ENCODE assay signal across 27 mouse cellular contexts in genomic region chr9:50596973-50597372, GRCm38 (mm10). TPM values are rescaled to one million over a fixed set of nuclear protein-coding genes. Genes with fewer than 3 reads are reported as not detected.
DNase-seq lines count a peak whose midpoint lies in the region; ATAC-seq and TF ChIP-seq lines count a peak whose summit lies in the region.
"Had no signal": no experiment of that assay in that cellular context is flagged by ENCODE, and none has a peak within 500 bp of the region (broad histone marks: within the 10 kb centered on the region; RNA-seq: fewer than 3 reads in every experiment).

No protein-coding gene starts in this region.

- intact Hi-C loops in gastrocnemius, adult 2 months (cut with DNase I): loop anchor here (10.0 kb wide), 1 partner anchor 152 kb away; no protein-coding TSS in a partner anchor

- H3K4me3 ChIP-seq in gastrocnemius, adult 2 months: peak overlapping the region; percentile 11; the same call in 1 of the 2 replicates
- H3K4me3 ChIP-seq: forebrain, embryonic 10.5 days; forebrain, embryonic 13.5 days; heart, adult 2 months; heart, embryonic 10.5 days had no signal

- DNase-seq in gastrocnemius, adult 18-20 months (ENCODE audit: low spot score): peak; percentile 61
- no peak for DNase-seq in gastrocnemius, postnatal 4 days (ENCODE audit: low spot score in 2 of 2)
- peak; percentile 81 for DNase-seq in gastrocnemius, adult 2 months
- DNase-seq in gastrocnemius, postnatal 10 days: peak; percentile 17
- DNase-seq in skeletal muscle tissue, adult 2 months (ENCODE audit: low read depth, low spot score): peak; percentile 64
- no peak for DNase-seq in thymus, adult 18-20 months
- DNase-seq: adrenal gland, adult 2 months; adrenal gland, postnatal 25 days; B cell, adult 2 months; cerebellum, adult 18-20 months; cerebellum, adult 9-10 months; cerebellum, postnatal 14 days; heart, postnatal 36 days; kidney, adult 18-20 months had no signal

- ATAC-seq in frontal cortex, adult (ENCODE audit: low TSS enrichment): no peak
- ATAC-seq: forebrain, embryonic 13.5 days; forebrain, embryonic 16.5 days; hindbrain, postnatal 0 days; inflammation-experienced regulatory T-cells, adult 6 months; intestine, embryonic 16.5 days; Patski had no signal

- peak overlapping the region; percentile 83 for H3K27ac ChIP-seq in gastrocnemius, adult 2 months
- H3K27ac ChIP-seq: forebrain, embryonic 10.5 days; forebrain, embryonic 13.5 days; heart, adult 2 months; heart, embryonic 10.5 days; hindbrain, embryonic 14.5 days; hindbrain, postnatal 0 days had no signal

- TF ChIP-seq CTCF in gastrocnemius, adult 2 months (IDR thresholded peaks at IDR 0.05): no peak

RNA-seq across cellular contexts. Expression of gene Sdhd, which starts 6.6 kb away (rescaled TPM):
- total RNA-seq in gastrocnemius, adult 18-20 months (2021): 100 to 1,000 TPM; 300 to 329 TPM
- total RNA-seq in gastrocnemius, postnatal 4 days (2021): 100 to 1,000 TPM; 300 to 319 TPM
- total RNA-seq in gastrocnemius, adult 2 months (2021): 100 to 1,000 TPM; 269 to 419 TPM
- total RNA-seq in gastrocnemius, postnatal 10 days (2021): 100 to 1,000 TPM; 321 to 381 TPM

RNA-seq across cellular contexts. Expression of gene Timm8b, which starts 6.7 kb away (rescaled TPM):
- total RNA-seq in gastrocnemius, adult 18-20 months (2021): 100 to 1,000 TPM; 223 to 226 TPM
- 100 to 1,000 TPM; 110 to 123 TPM for total RNA-seq in gastrocnemius, postnatal 4 days (2021)
- 100 to 1,000 TPM; 211 to 231 TPM for total RNA-seq in gastrocnemius, adult 2 months (2021)
- total RNA-seq in gastrocnemius, postnatal 10 days (2021): 100 to 1,000 TPM; 140 to 148 TPM

RNA-seq across cellular contexts. Expression of gene Pih1d2, which starts 20.1 kb away (rescaled TPM):
- under 1 TPM; 0.18 to 0.38 TPM for total RNA-seq in gastrocnemius, adult 18-20 months (2021)
- under 1 TPM; 0.66 to 0.73 TPM for total RNA-seq in gastrocnemius, postnatal 4 days (2021)
- total RNA-seq in gastrocnemius, adult 2 months (2021): under 1 TPM; 0.53 to 0.61 TPM
- under 1 TPM; 0.27 to 0.42 TPM for total RNA-seq in gastrocnemius, postnatal 10 days (2021)

RNA-seq across cellular contexts. Expression of gene Nkapd1, which starts 20.3 kb away (rescaled TPM):
- total RNA-seq in gastrocnemius, adult 18-20 months (2021): 10 to 100 TPM; 11.1 to 11.6 TPM
- 10 to 100 TPM; 21.5 to 23.3 TPM for total RNA-seq in gastrocnemius, postnatal 4 days (2021)
- 10 to 100 TPM; 11.1 to 11.7 TPM for total RNA-seq in gastrocnemius, adult 2 months (2021)
- 10 to 100 TPM; 12.2 to 16.0 TPM for total RNA-seq in gastrocnemius, postnatal 10 days (2021)

RNA-seq across cellular contexts. Expression of gene Tex12, which starts 35.8 kb away (rescaled TPM):
- total RNA-seq in gastrocnemius, adult 18-20 months (2021): not detected
- not detected for total RNA-seq in gastrocnemius, postnatal 4 days (2021)
- not detected for total RNA-seq in gastrocnemius, adult 2 months (2021)
- total RNA-seq in gastrocnemius, postnatal 10 days (2021): not detected
- total RNA-seq: adrenal gland, adult 2 months; adrenal gland, postnatal 25 days; CH12.LX; G1E; heart, adult 2 months; heart, postnatal 36 days; hindbrain, postnatal 0 days had no signal

Comparison
In these comparisons a context has a peak if more than half of its experiments do, and no peak if none do; other contexts are left out.
1. DNase-seq: peak in gastrocnemius, adult 18-20 months (single experiment), gastrocnemius, adult 2 months (single experiment), gastrocnemius, postnatal 10 days (single experiment) and skeletal muscle tissue, adult 2 months (single experiment); none in gastrocnemius, postnatal 4 days (0 of 2) and thymus, adult 18-20 months (0 of 2).